Mouse (Mus musculus) limb, embryonic 10.5 days (tissue): ENCODE data around the gene Neb. TPM values are rescaled to one million over a fixed set of nuclear protein-coding genes. Genes with fewer than 3 reads are reported as not detected.
"Not testable (repeated sequence)": the region's sequence is repeated elsewhere in the genome, so short reads cannot be mapped to it uniquely, and the experiment has no call there.

Experiments used
- DNase-seq: peaks from one replicate; pipeline ENCODE4 v3.0.0-alpha.2; 2017; ENCODE audit warnings: low spot score
- H3K27ac ChIP-seq: fragments of 300-500 bp; sonication (generic); 2 replicates; pipeline ENCODE4 v1.5.1; 2016; ENCODE audit warnings: mild to moderate bottlenecking
- H3K27me3 ChIP-seq: fragments of 300-500 bp; sonication (generic); 2 replicates; pipeline ENCODE4 v1.6.1; 2016; ENCODE audit warnings: low read depth, mild to moderate bottlenecking; ENCODE audit not compliant: poor library complexity, severe bottlenecking
- H3K36me3 ChIP-seq: fragments of 300-500 bp; sonication (generic); 2 replicates; pipeline ENCODE4 v1.6.1; 2016; ENCODE audit warnings: mild to moderate bottlenecking, moderate library complexity
- H3K4me1 ChIP-seq: fragments of 300-500 bp; sonication (generic); 2 replicates; pipeline ENCODE4 v1.6.1; 2016
- H3K4me3 ChIP-seq: fragments of 300-500 bp; sonication (generic); 2 replicates; pipeline ENCODE4 v1.5.1; 2016; ENCODE audit warnings: mild to moderate bottlenecking, moderate library complexity
- H3K9me3 ChIP-seq: fragments of 300-500 bp; sonication (generic); replicated peaks from 2 replicates; pipeline ENCODE4 v1.6.1; 2016; ENCODE audit warnings: mild to moderate bottlenecking
- WGBS: fragments of 180-500 bp; shearing (Covaris S2); methylation state at CpG from one replicate; pipeline ENCODE4 v1.1.7; 2016; 5-methylcytosine and 5-hydroxymethylcytosine counted together
- polyA plus RNA-seq: library from polyadenylated mRNA; unstranded; fragments of >200 nt; fragmentation: Nextera tagmentation; extraction: Ambion mirVana; gene quantifications from 2 replicates; pipeline ENCODE4 v1.2.1, GENCODE M21; 2016

Gene Neb
- polyA plus RNA-seq, 1 experiment from 2014 or later = 1.8 TPM

DNA sequence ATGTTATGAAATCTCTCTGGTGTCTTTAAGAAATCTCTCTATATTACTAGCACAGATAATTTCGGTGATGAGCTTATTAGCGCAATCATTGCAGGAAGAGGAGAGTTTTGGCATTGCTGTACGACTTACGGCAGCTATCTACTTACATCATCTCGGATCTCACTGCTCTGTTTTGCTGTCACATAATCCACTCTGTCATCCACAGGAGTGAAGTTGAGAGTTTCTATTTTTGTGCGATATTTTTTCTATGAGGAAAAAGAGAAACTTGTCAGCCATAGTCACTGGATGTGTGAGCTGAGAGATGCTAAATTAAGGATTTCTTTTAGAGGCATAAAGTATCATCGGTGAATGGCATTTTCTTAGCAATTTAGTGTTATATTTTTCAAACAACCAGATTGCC, 167.6 kb downstream of the Neb start:
- WGBS = 94% methylated on average over 7 of the region's 7 CpGs
- Histone ChIP-seq H3K36me3 (no peaks in the 10 kb centered on the region), H3K27ac (no peak overlapping the region), H3K27me3 (no peaks in the 10 kb centered on the region), H3K4me3 (no peak overlapping the region), H3K9me3 (no peaks in the 10 kb centered on the region), H3K4me1 (0 out of 2 replicates have a peak, but pooled peaks cover 4% of the 10 kb centered on the region)
- DNase-seq = no peak

DNA sequence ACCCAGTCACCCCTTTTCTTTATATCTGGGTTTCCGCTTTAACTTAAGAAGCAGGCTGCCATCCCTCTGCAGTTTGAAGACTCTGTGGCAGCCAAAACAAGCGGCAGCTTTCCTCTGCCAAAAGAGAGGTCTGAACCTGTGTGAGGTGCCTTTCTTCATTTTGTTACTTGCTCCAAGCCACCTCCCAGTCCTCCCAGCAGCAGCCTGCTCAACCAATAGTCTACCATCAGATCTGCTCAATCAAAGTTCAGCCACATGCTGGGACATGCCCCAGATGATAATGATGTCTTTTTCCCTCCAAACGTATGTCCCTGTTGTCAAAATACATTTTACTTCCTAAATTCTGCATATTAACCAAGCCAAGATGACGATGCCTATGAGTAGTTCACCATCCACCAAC, 173.3 kb downstream of the Neb start:
- no peaks in the 10 kb centered on the region for H3K27me3 ChIP-seq
- no peaks in the 10 kb centered on the region for H3K9me3 ChIP-seq
- no peak overlapping the region for H3K27ac ChIP-seq
- 86% methylated on average over 4 of the region's 4 CpGs for WGBS
- DNase-seq = no peak
- no peaks in the 10 kb centered on the region for H3K36me3 ChIP-seq
- H3K4me1 ChIP-seq = no peaks in the 10 kb centered on the region
- H3K4me3 ChIP-seq = no peak overlapping the region

DNA sequence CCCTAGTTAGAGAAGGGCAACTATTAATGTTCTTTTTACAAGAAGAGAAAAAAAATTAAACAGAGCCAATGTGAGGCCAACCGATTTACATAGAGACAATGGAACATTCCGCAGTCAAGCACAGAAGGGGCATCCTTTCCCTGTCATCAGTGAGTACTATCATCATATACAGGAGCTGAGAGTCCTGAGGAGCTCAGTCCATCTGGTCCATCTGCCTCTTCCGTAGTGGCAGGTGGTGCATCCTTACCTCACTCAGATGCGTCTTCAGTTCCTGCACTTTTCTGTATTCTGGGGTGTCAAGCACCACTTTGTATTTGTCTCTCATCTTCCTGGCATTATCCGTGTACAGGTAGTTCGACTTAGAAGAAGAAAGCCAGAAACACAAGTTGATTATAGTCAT, 184.6 kb downstream of the Neb start:
- Histone ChIP-seq H3K9me3 (no peaks in the 10 kb centered on the region), H3K4me3 (no peak overlapping the region), H3K27ac (no peak overlapping the region), H3K27me3 (no peaks in the 10 kb centered on the region), H3K4me1 (no peaks in the 10 kb centered on the region), H3K36me3 (no peaks in the 10 kb centered on the region)
- DNase-seq = no peak
- WGBS = 92% methylated on average over 6 of the region's 6 CpGs

DNA sequence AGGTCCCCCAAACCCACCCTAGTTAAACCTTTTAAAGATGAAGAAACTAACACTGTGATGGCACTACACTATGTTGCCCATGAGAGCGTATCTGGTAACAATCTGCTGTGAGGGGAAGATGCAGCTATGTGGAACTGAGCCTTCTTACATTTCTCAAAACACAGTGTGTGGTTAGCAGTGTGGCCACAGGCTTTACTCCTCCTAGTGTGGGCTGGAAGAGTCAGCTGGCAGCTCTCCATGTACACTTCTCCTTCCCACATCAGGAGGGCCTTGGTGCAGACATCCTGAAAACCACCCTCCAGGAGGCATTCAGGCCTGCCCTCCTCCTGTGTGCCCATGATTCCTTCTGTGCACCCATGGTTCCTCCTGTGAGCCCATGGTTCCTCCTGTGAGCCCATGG, 198.6 kb downstream of the Neb start:
- no peak overlapping the region for H3K4me3 ChIP-seq
- no peaks in the 10 kb centered on the region for H3K27me3 ChIP-seq
- H3K36me3 ChIP-seq = no peaks in the 10 kb centered on the region
- DNase-seq = no peak
- H3K27ac ChIP-seq = no peak overlapping the region
- H3K9me3 ChIP-seq = no peaks in the 10 kb centered on the region
- WGBS = 96% methylated on average over 1 of the region's 1 CpGs
- H3K4me1 ChIP-seq = no peaks in the 10 kb centered on the region

DNA sequence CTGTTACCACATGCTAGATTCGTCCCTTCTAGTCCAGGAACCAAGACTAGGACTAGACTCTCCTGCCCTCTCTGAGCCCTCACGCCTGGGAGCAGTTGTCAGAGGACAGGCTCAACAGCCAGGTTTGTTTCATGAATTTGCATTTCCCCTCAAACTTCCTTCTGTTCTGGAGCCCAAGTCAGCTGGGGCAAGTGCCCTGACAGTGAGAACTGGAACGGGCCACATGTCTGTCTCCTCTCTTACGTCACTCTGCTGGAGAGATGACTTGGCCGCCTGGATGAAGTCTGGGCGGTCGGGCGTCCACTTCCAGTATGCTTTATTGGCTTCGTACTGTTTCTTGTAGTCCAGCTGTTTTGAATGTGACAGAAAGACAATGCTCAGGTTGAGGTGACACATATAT, 200.5 kb downstream of the Neb start:
- no peaks in the 10 kb centered on the region for H3K36me3 ChIP-seq
- no peaks in the 10 kb centered on the region for H3K9me3 ChIP-seq

GRCm38 (mm10) chr2:52177184-52177583, 201.1 kb downstream of the Neb start:
- Histone ChIP-seq H3K27me3 (no peaks in the 10 kb centered on the region), H3K4me1 (no peaks in the 10 kb centered on the region), H3K9me3 (no peaks in the 10 kb centered on the region), H3K36me3 (no peaks in the 10 kb centered on the region), H3K27ac (no peak overlapping the region), H3K4me3 (no peak overlapping the region)
- 92% methylated on average over 7 of the region's 7 CpGs for WGBS
- DNase-seq = no peak

More for the DNA sequence above, 200.5 kb downstream of the Neb start:
- Histone ChIP-seq H3K27me3 (no peaks in the 10 kb centered on the region), H3K4me1 (no peaks in the 10 kb centered on the region), H3K4me3 (no peak overlapping the region), H3K27ac (no peak overlapping the region)
- DNase-seq = no peak
- 83% methylated on average over 9 of the region's 9 CpGs for WGBS

DNA sequence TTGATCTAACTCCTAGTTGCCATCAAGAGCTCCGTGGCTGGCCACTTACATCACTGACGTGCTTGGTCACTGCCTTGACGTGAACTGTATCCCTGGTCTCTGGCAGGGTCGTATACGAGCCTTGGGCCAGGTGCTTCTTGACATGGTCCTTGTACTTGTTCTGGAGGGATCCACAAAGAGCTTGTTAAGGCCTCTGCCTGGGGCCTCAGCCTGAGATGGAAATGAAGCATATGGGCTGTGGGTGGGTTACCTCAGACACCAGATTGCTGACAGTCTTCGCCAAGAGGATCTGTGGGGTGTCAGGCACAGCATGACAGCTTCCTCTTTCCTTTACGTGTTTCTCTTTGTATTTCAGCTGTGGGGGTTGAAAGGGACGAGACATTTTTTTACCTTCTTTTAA, 201.7 kb downstream of the Neb start:
- 45% methylated on average over 8 of the region's 8 CpGs for WGBS

DNA sequence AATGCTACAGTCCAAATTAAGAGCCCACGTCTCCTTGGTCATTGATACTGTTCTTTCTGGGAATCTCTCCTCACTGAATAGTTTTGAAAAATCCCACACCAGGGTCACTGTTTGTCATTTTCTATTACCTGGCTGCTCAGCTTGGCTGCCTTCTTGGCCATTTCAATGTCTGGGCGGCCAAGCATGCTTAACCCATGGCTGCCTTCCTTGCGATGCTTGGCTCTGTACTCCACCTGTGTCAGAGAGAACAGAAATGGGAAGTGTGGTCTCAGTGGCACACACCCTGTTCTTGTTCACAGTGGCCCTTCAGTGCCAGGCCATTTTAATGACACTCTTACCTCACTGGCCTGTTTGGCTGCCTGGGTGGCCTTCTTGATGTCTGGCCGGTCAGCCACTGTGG, 203.3 kb downstream of the Neb start:
- 92% methylated on average over 4 of the region's 4 CpGs for WGBS
- Histone ChIP-seq H3K27ac (no peak overlapping the region), H3K36me3 (no peaks in the 10 kb centered on the region), H3K4me1 (no peaks in the 10 kb centered on the region), H3K4me3 (no peak overlapping the region), H3K27me3 (no peaks in the 10 kb centered on the region), H3K9me3 (no peaks in the 10 kb centered on the region)
- DNase-seq = no peak

More for the DNA sequence above, 201.7 kb downstream of the Neb start:
- Histone ChIP-seq H3K4me1 (no peaks in the 10 kb centered on the region), H3K27me3 (no peaks in the 10 kb centered on the region), H3K36me3 (no peaks in the 10 kb centered on the region), H3K27ac (no peak overlapping the region), H3K9me3 (no peaks in the 10 kb centered on the region), H3K4me3 (no peak overlapping the region)
- no peak for DNase-seq

DNA sequence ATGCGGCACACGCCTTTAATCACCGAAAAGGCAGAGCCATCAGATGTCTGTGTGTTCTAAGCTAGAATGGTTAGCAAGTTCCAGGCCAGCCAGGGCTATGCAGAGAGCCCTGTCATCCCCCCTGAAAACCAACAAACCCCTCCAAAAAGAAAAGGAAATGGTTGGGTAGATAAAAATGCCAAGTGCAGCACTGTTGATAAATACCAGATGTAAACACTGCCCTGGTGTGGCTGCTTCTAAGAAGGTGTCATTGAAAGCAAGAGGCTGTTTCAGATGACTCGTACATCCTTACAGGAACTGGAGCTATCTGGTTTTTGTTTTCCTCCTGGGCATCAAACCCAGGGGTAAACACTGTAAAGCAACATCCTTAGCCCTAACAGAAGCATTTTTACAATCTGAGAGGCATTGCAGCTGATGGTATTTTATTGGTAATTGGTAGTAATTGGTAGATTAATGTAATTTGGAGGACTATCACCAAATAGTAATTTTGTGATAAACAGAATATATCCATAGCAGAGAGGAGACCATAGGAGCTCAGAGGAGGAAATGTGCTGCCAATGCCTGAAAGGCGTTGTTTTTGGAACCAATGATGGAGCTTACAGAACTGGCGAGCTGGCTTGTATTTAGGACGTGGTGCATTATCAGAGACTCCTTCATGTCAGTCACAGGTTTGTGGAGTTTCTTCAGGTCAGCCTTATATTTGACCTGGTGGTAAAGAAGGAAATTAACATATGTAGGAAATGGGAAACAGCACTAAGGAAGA, 208.8 kb downstream of the Neb start:
- Histone ChIP-seq H3K27me3 (no peaks in the 10 kb centered on the region), H3K27ac (no peak overlapping the region), H3K4me1 (peaks cover 9% of the 10 kb centered on the region), H3K4me3 (no peak overlapping the region), H3K36me3 (no peaks in the 10 kb centered on the region), H3K9me3 (no peaks in the 10 kb centered on the region)
- no peak for DNase-seq
- WGBS = 67% methylated on average over 7 of the region's 7 CpGs

DNA sequence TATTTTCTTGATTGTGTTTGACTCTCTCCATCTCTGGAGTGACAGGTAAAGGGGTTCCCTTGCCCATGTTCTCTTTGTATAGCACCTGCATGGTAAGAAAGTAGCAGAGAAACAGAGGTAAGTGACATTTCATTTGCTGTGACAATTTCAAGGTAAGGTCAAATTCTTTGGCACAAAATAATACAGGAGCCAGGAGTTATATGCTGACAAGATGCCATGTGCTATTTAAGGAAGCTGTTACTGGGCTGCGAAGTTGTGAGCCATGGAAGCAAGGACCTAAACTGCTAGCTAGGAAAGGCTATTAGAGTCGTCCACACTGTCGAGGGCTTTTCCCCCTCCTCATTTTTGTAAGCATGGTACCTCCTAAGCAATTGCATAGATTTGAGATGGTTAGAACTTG, 225.2 kb downstream of the Neb start:
- Histone ChIP-seq H3K27me3 (no peaks in the 10 kb centered on the region), H3K27ac (no peak overlapping the region), H3K9me3 (no peaks in the 10 kb centered on the region), H3K4me1 (peaks cover 8% of the 10 kb centered on the region), H3K4me3 (no peak overlapping the region), H3K36me3 (no peaks in the 10 kb centered on the region)
- no peak for DNase-seq
- WGBS = 77% methylated on average over 3 of the region's 3 CpGs

DNA sequence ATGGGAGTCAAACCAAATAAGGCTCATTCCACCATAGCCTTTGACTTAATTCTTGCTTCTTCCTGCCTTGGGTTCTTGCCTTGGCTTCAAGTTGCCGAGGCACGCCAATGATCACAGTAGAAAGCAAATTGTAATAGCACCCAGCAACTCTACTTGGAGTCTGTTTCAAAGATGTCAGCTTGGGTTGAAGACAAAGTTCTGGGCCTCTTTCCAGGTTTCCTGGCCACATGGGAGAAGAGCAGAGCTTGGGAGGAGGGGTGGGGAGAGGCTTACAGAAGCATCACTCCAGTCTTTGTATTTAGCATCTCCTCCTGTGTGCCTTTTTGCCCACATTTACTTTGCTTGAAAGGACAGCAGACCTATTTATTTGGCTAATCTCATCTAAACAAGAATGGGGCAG, 244.9 kb downstream of the Neb start:
- peaks cover 54% of the 10 kb centered on the region for H3K36me3 ChIP-seq
- WGBS = 100% methylated on average over 2 of the region's 2 CpGs
- DNase-seq = no peak

DNA sequence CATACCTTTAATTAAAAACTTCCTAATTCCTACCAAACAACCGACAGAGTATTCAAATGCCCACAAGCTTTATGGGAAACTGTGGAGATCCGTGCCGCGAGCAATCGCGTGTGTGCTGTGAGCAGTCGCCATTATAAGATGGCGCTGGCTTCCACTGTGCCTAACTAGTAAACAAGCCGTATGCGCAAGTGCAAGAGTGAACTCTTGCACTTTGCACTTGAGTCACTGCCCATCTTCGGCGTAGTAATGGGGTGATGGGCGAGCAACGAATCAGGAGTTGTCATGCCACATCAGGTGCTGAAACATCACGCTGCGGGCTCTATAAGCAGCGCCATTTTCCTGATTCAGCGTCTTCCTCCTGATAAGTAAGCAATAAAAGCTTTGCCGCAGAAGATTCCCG, 246.9 kb downstream of the Neb start:
- H3K9me3 ChIP-seq, H3K4me1 ChIP-seq, H3K27me3 ChIP-seq, H3K27ac ChIP-seq, H3K4me3 ChIP-seq, DNase-seq: not testable (repeated sequence)
- H3K36me3 ChIP-seq = peaks cover 58% of the 10 kb centered on the region
- WGBS = 97% methylated on average over 20 of the region's 20 CpGs

More for the DNA sequence above, 244.9 kb downstream of the Neb start:
- Histone ChIP-seq H3K9me3 (no peaks in the 10 kb centered on the region), H3K27ac (no peak overlapping the region), H3K27me3 (no peaks in the 10 kb centered on the region), H3K4me1 (no peaks in the 10 kb centered on the region), H3K4me3 (no peak overlapping the region)

DNA sequence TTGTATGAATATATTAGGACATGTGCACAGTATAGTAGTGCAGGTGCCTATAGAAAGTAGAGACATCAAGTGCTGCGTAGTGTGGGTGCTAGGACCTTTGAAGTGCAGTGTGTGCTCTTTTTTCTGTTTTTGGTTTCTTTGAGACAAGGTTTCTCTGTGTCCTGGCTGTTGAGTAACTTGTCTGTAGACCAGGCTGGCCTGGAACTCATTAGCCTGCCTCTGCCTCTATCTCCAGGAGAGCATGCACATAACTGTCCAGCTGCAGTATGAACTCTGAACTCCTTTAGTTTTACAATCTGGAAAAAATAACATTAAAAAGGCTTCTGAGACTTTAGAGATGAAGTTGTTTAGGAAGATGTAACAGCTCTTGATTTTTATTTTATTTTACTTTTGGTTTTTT, 264.2 kb downstream of the Neb start:
- H3K4me3 ChIP-seq = no peak overlapping the region
- 79% methylated on average over 1 of the region's 1 CpGs for WGBS
- peaks cover 4% of the 10 kb centered on the region; the same call in 1 of the 2 replicates for H3K4me1 ChIP-seq
- DNase-seq = peak; percentile 49
- no peaks in the 10 kb centered on the region for H3K27me3 ChIP-seq
- no peak overlapping the region for H3K27ac ChIP-seq
- H3K9me3 ChIP-seq = no peaks in the 10 kb centered on the region
- H3K36me3 ChIP-seq = peaks cover 98% of the 10 kb centered on the region
